Mouse (Mus musculus) testis, adult 2 months (tissue): Measurements from ENCODE around the gene Tspan11. TPM values are rescaled to one million over a fixed set of nuclear protein-coding genes. Genes with fewer than 3 reads are reported as not detected.
A peak's percentile ranks its signal among the peaks of the same experiment; 100 is the strongest.

ENCODE experiments used
- H3K27ac ChIP-seq: fragments of 200-500 bp; 2 replicates; pipeline ENCODE4 v1.5.1; 2012; ENCODE audit warnings: low read depth, low read length; ENCODE audit not compliant: control insufficient read depth, insufficient read depth
- H3K27me3 ChIP-seq: fragments of 200-500 bp; 2 replicates; pipeline ENCODE4 v1.6.1; 2012; ENCODE audit warnings: mild to moderate bottlenecking, low read length, moderate library complexity; ENCODE audit not compliant: control insufficient read depth, insufficient read depth
- H3K36me3 ChIP-seq: fragments of 200-500 bp; 2 replicates; pipeline ENCODE4 v1.6.1; 2012; ENCODE audit warnings: mild to moderate bottlenecking, low read length; ENCODE audit not compliant: control insufficient read depth, insufficient read depth
- H3K4me1 ChIP-seq: fragments of 200-500 bp; 2 replicates; pipeline ENCODE4 v1.6.1; 2012; ENCODE audit warnings: low read length; ENCODE audit not compliant: control insufficient read depth, insufficient read depth
- H3K4me3 ChIP-seq: fragments of 200-500 bp; 2 replicates; pipeline ENCODE4 v1.5.1; 2012; ENCODE audit warnings: low read depth, mild to moderate bottlenecking, low read length, moderate library complexity, mixed read lengths; ENCODE audit not compliant: control insufficient read depth
- CTCF ChIP-seq: fragments of 200-500 bp; IDR thresholded peaks from 2 replicates; pipeline ENCODE4 v1.5.1; 2012; ENCODE audit warnings: low read depth, mild to moderate bottlenecking, inconsistent platforms, low read length, moderate library complexity; ENCODE audit not compliant: control insufficient read depth, insufficient read depth, insufficient replicate concordance
- POLR2A ChIP-seq: fragments of 200-500 bp; IDR thresholded peaks from 2 replicates; pipeline ENCODE4 v1.6.1; 2012; ENCODE audit warnings: low read depth, mild to moderate bottlenecking, inconsistent platforms, low read length, moderate library complexity; ENCODE audit not compliant: control insufficient read depth
- polyA plus RNA-seq: library from polyadenylated mRNA; depleted of rRNA; stranded (reverse); fragments of >200 nt; gene quantifications from 2 replicates; pipeline ENCODE4 v1.2.3, GENCODE M21; 2012

Gene Tspan11
- polyA plus RNA-seq, 1 experiment, result 0.75 TPM

GRCm38 (mm10) chr6:127933841-127934240, 46.5 kb downstream of the Tspan11 start:
- Histone ChIP-seq H3K27ac (no peak overlapping the region), H3K4me1 (no peaks in the 10 kb centered on the region), H3K27me3 (no peaks in the 10 kb centered on the region), H3K36me3 (no peaks in the 10 kb centered on the region), H3K4me3 (no peak overlapping the region)
- no peak for TF ChIP-seq POLR2A

GRCm38 (mm10) chr6:127935105-127935504, 47.7 kb downstream of the Tspan11 start:
- TF ChIP-seq POLR2A (no peak), CTCF (no peak)
- Histone ChIP-seq H3K4me1 (no peaks in the 10 kb centered on the region), H3K36me3 (no peaks in the 10 kb centered on the region), H3K4me3 (peak overlapping the region; percentile 51; the same call in 1 of the 2 replicates), H3K27ac (no peak overlapping the region), H3K27me3 (no peaks in the 10 kb centered on the region)

- no peak overlapping the region for H3K27ac ChIP-seq
- H3K4me1 ChIP-seq, result no peaks in the 10 kb centered on the region
- H3K36me3 ChIP-seq, result no peaks in the 10 kb centered on the region
- no peak for TF ChIP-seq POLR2A
- TF ChIP-seq CTCF, result no peak
- no peak overlapping the region for H3K4me3 ChIP-seq
- no peaks in the 10 kb centered on the region for H3K27me3 ChIP-seq
These were observed 55.0 kb downstream of the Tspan11 start for GRCm38 (mm10) chr6:127942421-127942820.

GRCm38 (mm10) chr6:127945725-127946124, 58.3 kb downstream of the Tspan11 start:
- H3K4me3 ChIP-seq, result no peak overlapping the region
- H3K27ac ChIP-seq, result no peak overlapping the region
- no peaks in the 10 kb centered on the region for H3K27me3 ChIP-seq
- no peaks in the 10 kb centered on the region for H3K4me1 ChIP-seq
- no peaks in the 10 kb centered on the region for H3K36me3 ChIP-seq
- TF ChIP-seq CTCF (peak; percentile 87; the same call in 1 of the 2 replicates), POLR2A (no peak)

- Histone ChIP-seq H3K4me1 (no peaks in the 10 kb centered on the region), H3K27ac (no peak overlapping the region), H3K36me3 (no peaks in the 10 kb centered on the region), H3K4me3 (no peak overlapping the region), H3K27me3 (no peaks in the 10 kb centered on the region)
- no peak for TF ChIP-seq CTCF
- TF ChIP-seq POLR2A, result no peak
These were observed 61.3 kb downstream of the Tspan11 start for GRCm38 (mm10) chr6:127948656-127949055.

- TF ChIP-seq CTCF (no peak), POLR2A (no peak)
- no peaks in the 10 kb centered on the region for H3K4me1 ChIP-seq
- no peak overlapping the region for H3K4me3 ChIP-seq
- H3K27ac ChIP-seq, result no peak overlapping the region
- H3K27me3 ChIP-seq, result no peaks in the 10 kb centered on the region
- H3K36me3 ChIP-seq, result no peaks in the 10 kb centered on the region
These were observed 62.5 kb downstream of the Tspan11 start for GRCm38 (mm10) chr6:127949885-127950284.

GRCm38 (mm10) chr6:127953071-127953470, 65.7 kb downstream of the Tspan11 start:
- Histone ChIP-seq H3K36me3 (no peaks in the 10 kb centered on the region), H3K27ac (no peak overlapping the region), H3K4me3 (no peak overlapping the region), H3K4me1 (no peaks in the 10 kb centered on the region), H3K27me3 (no peaks in the 10 kb centered on the region)
- no peak for TF ChIP-seq CTCF
- TF ChIP-seq POLR2A, result no peak

GRCm38 (mm10) chr6:127956172-127956571, 68.8 kb downstream of the Tspan11 start:
- no peak overlapping the region for H3K27ac ChIP-seq
- H3K27me3 ChIP-seq, result no peaks in the 10 kb centered on the region
- H3K4me3 ChIP-seq, result no peak overlapping the region
- TF ChIP-seq CTCF, result no peak
- no peak for TF ChIP-seq POLR2A
- H3K36me3 ChIP-seq, result no peaks in the 10 kb centered on the region
- no peaks in the 10 kb centered on the region for H3K4me1 ChIP-seq
